Mouse (Mus musculus) midbrain, postnatal 0 days (tissue): ENCODE measurements around the gene Lmtk3. TPM values are rescaled to one million over a fixed set of nuclear protein-coding genes. Genes with fewer than 3 reads are reported as not detected.

ENCODE experiments used
- ATAC-seq: fragments of 200-750 bp; cut with Nextera tagmentation; 2 replicates; pipeline ENCODE4 v1.8.0; 2017; ENCODE audit warnings: moderate number of reproducible peaks, mild to moderate bottlenecking, moderate TSS enrichment, moderate library complexity; ENCODE audit not compliant: low FRiP score
- DNase-seq: peaks from one replicate; pipeline ENCODE4 v3.0.0-alpha.2; 2015; ENCODE audit warnings: low spot score
- H3K27ac ChIP-seq: fragments of 300-500 bp; sonication (generic); 2 replicates; pipeline ENCODE4 v1.5.1; 2014; ENCODE audit warnings: low read depth, mild to moderate bottlenecking, low read length, mixed read lengths
- H3K27me3 ChIP-seq: fragments of 300-500 bp; sonication (generic); 2 replicates; pipeline ENCODE4 v1.6.1; 2014; ENCODE audit warnings: low read length, control low read depth, mixed read lengths; ENCODE audit not compliant: insufficient read depth
- H3K36me3 ChIP-seq: fragments of 300-500 bp; sonication (generic); 2 replicates; pipeline ENCODE4 v1.6.1; 2014; ENCODE audit warnings: low read length, control low read depth, mixed read lengths; ENCODE audit not compliant: insufficient read depth
- H3K4me1 ChIP-seq: fragments of 300-500 bp; sonication (generic); 2 replicates; pipeline ENCODE4 v1.6.1; 2014; ENCODE audit warnings: mild to moderate bottlenecking, control low read depth, antibody characterized with exemption, low read length, mixed read lengths; ENCODE audit not compliant: insufficient read depth
- H3K4me2 ChIP-seq: fragments of 300-500 bp; sonication (generic); 2 replicates; pipeline ENCODE4 v1.6.1; 2014; ENCODE audit warnings: low read depth, mild to moderate bottlenecking, low read length, mixed read lengths; ENCODE audit not compliant: poor library complexity, severe bottlenecking
- H3K4me3 ChIP-seq: fragments of 300-500 bp; sonication (generic); 2 replicates; pipeline ENCODE4 v1.5.1; 2014; ENCODE audit warnings: low read depth, mild to moderate bottlenecking, low read length, moderate library complexity
- H3K9ac ChIP-seq: fragments of 300-500 bp; sonication (generic); replicated peaks from 2 replicates; pipeline ENCODE4 v1.6.1; 2014; ENCODE audit warnings: mild to moderate bottlenecking, low read length, moderate library complexity, mixed read lengths; ENCODE audit not compliant: poor library complexity, severe bottlenecking
- H3K9me3 ChIP-seq: fragments of 300-500 bp; sonication (generic); 2 replicates; pipeline ENCODE4 v1.6.1; 2016; ENCODE audit warnings: low read length, control low read depth
- CTCF ChIP-seq: IDR thresholded peaks from 2 replicates; pipeline ENCODE4 v1.5.1; 2016; ENCODE audit warnings: antibody characterized with exemption, mild to moderate bottlenecking
- WGBS: fragments of 180-500 bp; shearing (Covaris S2); extraction: QIAGEN DNeasy Blood & Tissue Kit; methylation state at CpG from one replicate; pipeline ENCODE4 v1.1.7; 2014; 5-methylcytosine and 5-hydroxymethylcytosine counted together
- polyA plus RNA-seq: library from polyadenylated mRNA; unstranded; fragments of >200 nt; fragmentation: Nextera tagmentation; extraction: Ambion mirVana; gene quantifications from 2 replicates; pipeline ENCODE4 v1.2.1, GENCODE M21; 2015
- total RNA-seq: library from RNA; depleted of rRNA; stranded (reverse); fragments of >200 nt; gene quantifications from 2 replicates; pipeline ENCODE4 v1.2.3, GENCODE M21; 2014; rRNA removed

Lmtk3 gene
- total and polyA plus RNA-seq, 2 experiments from 2014 or later = 19.1 to 170 TPM

- 87% methylated on average over 12 of the region's 12 CpGs for WGBS
- DNase-seq (no peak), ATAC-seq (no peak)
- Histone ChIP-seq H3K27ac (no peak overlapping the region), H3K4me1 (0 out of 2 replicates have a peak, but pooled peaks cover under 1% of the 10 kb centered on the region), H3K9me3 (no peaks in the 10 kb centered on the region), H3K27me3 (no peaks in the 10 kb centered on the region), H3K4me3 (no peak overlapping the region), H3K4me2 (no peak overlapping the region), H3K36me3 (peaks cover 24% of the 10 kb centered on the region), H3K9ac (no peak overlapping the region)
- TF ChIP-seq CTCF = no peak
Observed at GRCm38 (mm10) chr7:45853089-45853488, 69.6 kb downstream of the Lmtk3 start.

Other genes starting within 250 kb of the Lmtk3 start
- not detected in 2 replicates for gene Hsd17b14, start 228.8 kb upstream of the Lmtk3 start, total RNA-seq
- 0.15 and 0.20 TPM in 2 replicates for gene Hsd17b14, start 228.8 kb upstream of the Lmtk3 start, polyA plus RNA-seq
- 12.4 and 14.9 TPM in 2 replicates for gene Bcat2, start 213.6 kb upstream of the Lmtk3 start, total RNA-seq
- gene Bcat2, start 213.6 kb upstream of the Lmtk3 start, polyA plus RNA-seq = 18.3 and 19.3 TPM in 2 replicates
- not detected in 2 replicates for gene Fgf21, start 168.2 kb upstream of the Lmtk3 start, total RNA-seq
- gene Fgf21, start 168.2 kb upstream of the Lmtk3 start, polyA plus RNA-seq = not detected in 2 replicates
- gene Fut1, start 166.4 kb upstream of the Lmtk3 start, total RNA-seq = not detected in 2 replicates
- gene Fut1, start 166.4 kb upstream of the Lmtk3 start, polyA plus RNA-seq = not detected in 2 replicates
- gene Izumo1, start 161.9 kb upstream of the Lmtk3 start, total RNA-seq = 0.11 TPM in 1 of 2 replicates, not detected in the other
- gene Izumo1, start 161.9 kb upstream of the Lmtk3 start, polyA plus RNA-seq = 0.11 TPM in 1 of 2 replicates, not detected in the other
- 36.0 and 38.5 TPM in 2 replicates for gene Rasip1, start 156.2 kb upstream of the Lmtk3 start, total RNA-seq
- 24.0 and 25.1 TPM in 2 replicates for gene Rasip1, start 156.2 kb upstream of the Lmtk3 start, polyA plus RNA-seq
- 2.7 and 3.3 TPM in 2 replicates for gene Mamstr, start 143.8 kb upstream of the Lmtk3 start, total RNA-seq
- gene Mamstr, start 143.8 kb upstream of the Lmtk3 start, polyA plus RNA-seq = 2.8 and 3.0 TPM in 2 replicates
- gene Fut2, start 117.3 kb upstream of the Lmtk3 start, total RNA-seq = 0.99 TPM in 1 of 2 replicates, not detected in the other
- 0.27 and 0.29 TPM in 2 replicates for gene Fut2, start 117.3 kb upstream of the Lmtk3 start, polyA plus RNA-seq
- gene Ntn5, start 99.7 kb upstream of the Lmtk3 start, total RNA-seq = 1.3 and 1.4 TPM in 2 replicates
- gene Ntn5, start 99.7 kb upstream of the Lmtk3 start, polyA plus RNA-seq = 0.37 and 0.73 TPM in 2 replicates
- gene Sec1, start 89.3 kb upstream of the Lmtk3 start, total RNA-seq = 0.28 and 1.0 TPM in 2 replicates
- gene Sec1, start 89.3 kb upstream of the Lmtk3 start, polyA plus RNA-seq = 0.37 and 0.79 TPM in 2 replicates
- gene Car11, start 83.9 kb upstream of the Lmtk3 start, total RNA-seq = 118 and 130 TPM in 2 replicates
- 107 and 114 TPM in 2 replicates for gene Car11, start 83.9 kb upstream of the Lmtk3 start, polyA plus RNA-seq
- gene Dbp, start 78.7 kb upstream of the Lmtk3 start, total RNA-seq = 8.4 and 9.6 TPM in 2 replicates
- gene Dbp, start 78.7 kb upstream of the Lmtk3 start, polyA plus RNA-seq = 4.6 and 4.8 TPM in 2 replicates
- gene Rpl18, start 68.3 kb upstream of the Lmtk3 start, total RNA-seq = 801 and 989 TPM in 2 replicates
- gene Rpl18, start 68.3 kb upstream of the Lmtk3 start, polyA plus RNA-seq = 473 and 492 TPM in 2 replicates
- 22.4 and 23.5 TPM in 2 replicates for gene Sphk2, start 65.7 kb upstream of the Lmtk3 start, total RNA-seq
- gene Sphk2, start 65.7 kb upstream of the Lmtk3 start, polyA plus RNA-seq = 15.8 and 18.1 TPM in 2 replicates
- 0.14 TPM in 1 of 2 replicates, not detected in the other for gene Fam83e, start 62.5 kb upstream of the Lmtk3 start, total RNA-seq
- 0.16 and 0.25 TPM in 2 replicates for gene Fam83e, start 62.5 kb upstream of the Lmtk3 start, polyA plus RNA-seq
- gene Spaca4, start 57.9 kb upstream of the Lmtk3 start, total RNA-seq = not detected in 2 replicates
- not detected in 2 replicates for gene Spaca4, start 57.9 kb upstream of the Lmtk3 start, polyA plus RNA-seq
- 5.0 and 5.1 TPM in 2 replicates for gene Sult2b1, start 931 bp downstream of the Lmtk3 start, total RNA-seq
- gene Sult2b1, start 931 bp downstream of the Lmtk3 start, polyA plus RNA-seq = 5.6 and 6.1 TPM in 2 replicates
- gene Cyth2, start 30.8 kb downstream of the Lmtk3 start, total RNA-seq = 210 and 223 TPM in 2 replicates
- 219 and 236 TPM in 2 replicates for gene Cyth2, start 30.8 kb downstream of the Lmtk3 start, polyA plus RNA-seq
- gene Kcnj14, start 41.0 kb downstream of the Lmtk3 start, total RNA-seq = 0.71 and 2.1 TPM in 2 replicates
- 1.5 TPM in 2 replicates for gene Kcnj14, start 41.0 kb downstream of the Lmtk3 start, polyA plus RNA-seq
- gene Grwd1, start 47.2 kb downstream of the Lmtk3 start, total RNA-seq = 31.3 and 34.2 TPM in 2 replicates
- gene Grwd1, start 47.2 kb downstream of the Lmtk3 start, polyA plus RNA-seq = 48.7 and 52.9 TPM in 2 replicates
- gene Kdelr1, start 89.0 kb downstream of the Lmtk3 start, total RNA-seq = 170 and 207 TPM in 2 replicates
- 52.0 and 54.8 TPM in 2 replicates for gene Kdelr1, start 89.0 kb downstream of the Lmtk3 start, polyA plus RNA-seq
- gene Grin2d, start 94.6 kb downstream of the Lmtk3 start, total RNA-seq = 51.6 and 51.7 TPM in 2 replicates
- gene Grin2d, start 94.6 kb downstream of the Lmtk3 start, polyA plus RNA-seq = 5.4 and 6.6 TPM in 2 replicates
- 0.38 TPM in 1 of 2 replicates, not detected in the other for gene Syngr4, start 113.0 kb downstream of the Lmtk3 start, total RNA-seq
- gene Syngr4, start 113.0 kb downstream of the Lmtk3 start, polyA plus RNA-seq = 0.25 and 0.30 TPM in 2 replicates
- 27.4 and 41.6 TPM in 2 replicates for gene Tmem143, start 113.2 kb downstream of the Lmtk3 start, total RNA-seq
- 5.5 and 5.6 TPM in 2 replicates for gene Tmem143, start 113.2 kb downstream of the Lmtk3 start, polyA plus RNA-seq
- gene Emp3, start 137.7 kb downstream of the Lmtk3 start, total RNA-seq = 12.8 and 17.0 TPM in 2 replicates
- gene Emp3, start 137.7 kb downstream of the Lmtk3 start, polyA plus RNA-seq = 36.4 and 38.5 TPM in 2 replicates
- gene Ccdc114, start 140.3 kb downstream of the Lmtk3 start, total RNA-seq = 4.2 and 7.2 TPM in 2 replicates
- gene Ccdc114, start 140.3 kb downstream of the Lmtk3 start, polyA plus RNA-seq = 4.3 and 5.8 TPM in 2 replicates
- gene Abcc6, start 246.6 kb downstream of the Lmtk3 start, total RNA-seq = 1.3 and 2.1 TPM in 2 replicates
- gene Abcc6, start 246.6 kb downstream of the Lmtk3 start, polyA plus RNA-seq = 0.43 and 0.89 TPM in 2 replicates
- gene Nomo1, start 250.0 kb downstream of the Lmtk3 start, total RNA-seq = 44.2 and 56.3 TPM in 2 replicates
- gene Nomo1, start 250.0 kb downstream of the Lmtk3 start, polyA plus RNA-seq = 35.8 and 38.7 TPM in 2 replicates